28 mouse cellular contexts compared by ENCODE assay signal in the genomic region with DNA sequence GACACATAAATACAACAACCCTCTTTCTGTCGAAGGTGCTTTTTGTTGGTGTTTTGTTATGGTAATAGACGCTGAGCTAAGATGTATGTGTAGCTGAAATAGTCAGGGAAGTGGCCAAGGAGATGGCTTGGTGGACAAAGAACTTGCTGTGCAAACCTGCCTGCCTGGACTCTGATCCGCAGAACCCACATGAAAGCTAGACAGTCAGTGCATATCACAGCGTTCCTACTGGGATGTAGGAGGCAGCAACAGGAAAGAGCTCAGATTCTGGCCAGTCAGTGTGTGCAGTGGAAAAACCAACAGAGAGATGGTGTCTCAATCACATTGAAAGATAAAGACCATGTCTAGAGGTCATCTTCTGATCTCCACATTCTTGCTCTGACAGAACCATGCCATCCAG.
"Had no signal": no experiment of that assay in that cellular context is flagged by ENCODE, and none has a peak within 500 bp of the region (broad histone marks: within the 10 kb centered on the region; RNA-seq: fewer than 3 reads in every experiment).

No protein-coding gene starts in this region.

- H3K9ac ChIP-seq: embryonic facial prominence, embryonic 12.5 days; embryonic facial prominence, embryonic 13.5 days; embryonic facial prominence, embryonic 15.5 days; forebrain, embryonic 12.5 days; forebrain, embryonic 13.5 days; forebrain, embryonic 15.5 days; forebrain, postnatal 0 days had no signal

- H3K4me1 ChIP-seq: embryonic facial prominence, embryonic 10.5 days; embryonic facial prominence, embryonic 12.5 days; embryonic facial prominence, embryonic 13.5 days; embryonic facial prominence, embryonic 15.5 days; forebrain, embryonic 10.5 days; forebrain, embryonic 12.5 days; forebrain, embryonic 13.5 days; forebrain, embryonic 15.5 days had no signal

- H3K27me3 ChIP-seq: embryonic facial prominence, embryonic 12.5 days; embryonic facial prominence, embryonic 13.5 days; embryonic facial prominence, embryonic 15.5 days; forebrain, embryonic 12.5 days; forebrain, embryonic 13.5 days; forebrain, embryonic 15.5 days had no signal

- H3K36me3 ChIP-seq: embryonic facial prominence, embryonic 10.5 days; embryonic facial prominence, embryonic 12.5 days; embryonic facial prominence, embryonic 13.5 days; embryonic facial prominence, embryonic 15.5 days; forebrain, embryonic 10.5 days; forebrain, embryonic 12.5 days; forebrain, embryonic 15.5 days had no signal

- H3K4me2 ChIP-seq: embryonic facial prominence, embryonic 12.5 days; embryonic facial prominence, embryonic 13.5 days; embryonic facial prominence, embryonic 15.5 days; forebrain, embryonic 12.5 days; forebrain, embryonic 13.5 days; forebrain, embryonic 15.5 days had no signal

- DNase-seq: cerebellum, adult 18-20 months; cerebellum, adult 2 months; cerebellum, adult 8-10 months; cerebellum, adult 9-10 months; cerebellum, adult 9-11 months; cerebellum, postnatal 10 days; cerebellum, postnatal 14 days; cerebellum, postnatal 25 days; cerebellum, postnatal 36 days; embryo, embryonic 11 days; forebrain, postnatal 0 days; gastrocnemius, adult 2 months; gastrocnemius, postnatal 10 days; gastrocnemius, postnatal 14 days; gastrocnemius, postnatal 25 days; gastrocnemius, postnatal 36 days; heart, adult 11 months had no signal

- H3K4me3 ChIP-seq: embryonic facial prominence, embryonic 10.5 days; embryonic facial prominence, embryonic 12.5 days; embryonic facial prominence, embryonic 13.5 days; embryonic facial prominence, embryonic 15.5 days; erythroblast, embryonic 14.5 days; forebrain, embryonic 10.5 days; forebrain, embryonic 12.5 days; forebrain, embryonic 13.5 days; forebrain, embryonic 15.5 days; gastrocnemius, adult 2 months had no signal

- ATAC-seq: forebrain, embryonic 13.5 days; forebrain, embryonic 14.5 days; forebrain, embryonic 15.5 days; forebrain, embryonic 16.5 days; forebrain, postnatal 0 days had no signal

- H3K27ac ChIP-seq: embryonic facial prominence, embryonic 10.5 days; embryonic facial prominence, embryonic 12.5 days; embryonic facial prominence, embryonic 13.5 days; embryonic facial prominence, embryonic 15.5 days; forebrain, embryonic 10.5 days; forebrain, embryonic 12.5 days; forebrain, embryonic 13.5 days; forebrain, embryonic 15.5 days; gastrocnemius, adult 2 months had no signal

- H3K9me3 ChIP-seq: embryonic facial prominence, embryonic 10.5 days; embryonic facial prominence, embryonic 12.5 days; embryonic facial prominence, embryonic 13.5 days; embryonic facial prominence, embryonic 15.5 days; forebrain, embryonic 10.5 days; forebrain, embryonic 12.5 days; forebrain, embryonic 13.5 days; forebrain, embryonic 15.5 days had no signal
